Mouse (Mus musculus) cerebellum, adult 18-20 months (tissue): Measurements from ENCODE around the gene Ppp2r5d.

ENCODE experiments used
- DNase-seq, 2 experiments: peaks; one replicate each; pipeline ENCODE4 v3.0.0; 2021

Ppp2r5d gene

DNA sequence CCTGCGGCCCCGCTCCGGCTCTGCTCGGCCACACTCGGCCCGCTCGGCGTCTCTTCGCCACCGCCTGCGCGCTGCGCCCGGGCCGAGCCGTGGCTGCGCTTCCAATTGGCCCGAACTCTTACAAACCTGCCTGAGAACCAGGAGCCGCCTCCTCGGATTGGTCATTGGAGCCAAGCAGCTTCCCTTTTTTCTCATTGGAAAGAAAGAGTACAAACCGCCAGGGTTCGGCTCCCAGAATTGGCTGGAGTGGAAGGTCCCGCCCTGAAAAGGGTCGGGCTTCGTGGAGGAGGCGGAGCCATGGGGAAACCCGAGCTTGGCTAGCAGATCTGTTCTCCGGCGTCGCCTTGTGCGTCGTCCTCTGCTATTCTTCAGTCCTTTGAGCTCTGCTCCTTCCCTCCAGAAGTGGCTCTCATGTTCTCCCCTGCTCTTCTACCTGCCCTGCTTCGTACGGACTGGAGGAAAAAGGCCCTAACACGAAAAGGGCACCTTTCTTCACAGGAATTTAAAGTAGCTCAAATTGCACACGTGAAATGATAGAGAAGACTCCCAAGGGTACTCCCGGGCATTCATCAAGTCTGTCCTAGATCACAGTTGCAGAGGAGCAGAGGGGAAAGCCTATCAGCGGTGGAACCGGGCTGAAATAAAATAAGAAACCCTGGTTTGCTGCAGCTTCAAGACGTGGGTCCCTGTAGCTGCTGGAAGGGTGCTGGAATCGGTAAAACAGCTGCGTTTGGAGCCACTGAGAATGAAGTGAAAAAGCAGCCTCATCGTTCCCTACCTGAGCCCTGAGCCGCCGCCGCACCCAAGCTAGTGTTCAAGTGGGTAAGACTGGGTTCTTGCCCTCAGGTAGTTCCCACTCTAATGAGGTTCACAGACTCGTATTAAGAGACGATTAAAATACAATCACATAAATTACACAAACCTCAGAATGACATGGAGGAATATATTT is at the start of gene Ppp2r5d:
Ppp2r5d (minus strand) TSS at position 225 of the 949 bp plus-strand sequence.
- peak; percentile 93 to 98 for DNase-seq

DNA sequence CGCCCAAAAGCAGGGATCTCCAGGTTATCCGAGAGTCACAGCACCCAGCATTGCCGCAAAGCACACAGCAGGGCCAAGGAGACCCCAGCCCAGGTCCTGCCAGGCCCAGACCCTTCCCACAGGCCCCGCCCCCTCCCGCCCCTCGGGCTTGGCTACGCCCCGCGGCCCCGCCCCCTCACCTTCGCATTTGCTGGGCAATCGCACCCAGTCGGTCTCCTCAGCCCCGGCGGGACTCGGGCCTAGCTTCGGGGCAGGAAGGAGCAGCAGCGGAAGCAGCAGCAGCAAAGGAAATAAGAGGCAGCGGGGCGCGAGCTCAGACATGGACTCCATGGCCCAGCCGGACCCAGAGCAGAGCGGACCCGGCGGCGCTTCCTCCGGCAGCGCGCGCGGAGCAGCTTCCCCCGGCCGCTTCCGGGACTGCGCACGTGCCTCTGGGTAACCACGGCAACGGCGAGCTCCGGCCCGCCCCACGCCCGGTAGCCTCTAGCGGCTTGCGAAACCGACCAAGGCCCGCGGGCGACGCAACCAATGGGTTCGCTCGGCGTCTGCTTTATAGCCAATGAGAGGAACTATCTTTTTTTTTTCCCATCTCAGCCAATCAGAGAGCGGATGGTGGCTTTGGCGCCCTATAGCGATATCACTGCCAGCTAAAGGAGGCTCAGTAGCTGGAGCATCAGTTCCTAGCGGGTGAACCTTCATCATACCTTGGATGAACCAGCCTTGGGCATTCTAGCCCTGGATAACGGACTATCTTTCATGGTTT is 47.1 kb upstream of the Ppp2r5d start, which contains the start of gene Cnpy3:
Cnpy3 (minus strand) TSS at position 421 of the 763 bp plus-strand sequence.
- DNase-seq = peak; percentile 97 to 99

DNA sequence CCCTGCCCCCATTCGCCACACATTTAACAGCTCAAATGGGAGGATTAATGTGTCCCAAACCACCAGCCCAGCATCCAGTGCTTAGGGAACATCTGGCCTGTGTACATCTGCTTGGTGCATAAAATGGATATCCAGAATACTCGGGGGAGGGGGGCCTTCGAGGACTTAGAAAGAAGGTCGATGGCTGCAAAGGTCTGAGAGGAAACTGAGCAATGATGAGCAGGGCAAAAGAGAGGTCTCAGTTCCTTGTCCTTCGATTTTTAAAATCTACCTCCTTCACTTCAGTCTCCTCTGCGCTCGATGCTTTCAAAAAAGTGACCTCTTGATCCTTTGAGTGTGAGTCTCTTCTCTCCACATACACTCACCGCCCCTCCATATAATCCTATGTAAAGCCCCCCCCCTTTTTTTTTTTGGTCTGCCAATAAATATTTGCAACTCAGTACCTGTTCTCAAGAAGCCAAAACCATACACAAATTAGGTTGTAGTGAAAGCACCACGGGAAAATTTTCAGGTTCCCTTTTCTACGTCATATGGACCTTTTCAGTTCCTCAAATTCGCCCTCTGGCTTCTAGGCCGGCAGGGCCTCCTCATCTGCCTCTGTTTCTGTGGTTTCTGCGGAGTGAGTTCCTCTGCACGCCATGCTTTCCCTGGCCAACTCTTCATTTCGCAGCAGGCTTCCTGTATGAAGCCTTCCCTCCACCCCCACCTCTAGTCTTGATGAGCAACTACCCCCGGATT is 46.3 kb upstream of the Ppp2r5d start:
- DNase-seq = no peak

DNA sequence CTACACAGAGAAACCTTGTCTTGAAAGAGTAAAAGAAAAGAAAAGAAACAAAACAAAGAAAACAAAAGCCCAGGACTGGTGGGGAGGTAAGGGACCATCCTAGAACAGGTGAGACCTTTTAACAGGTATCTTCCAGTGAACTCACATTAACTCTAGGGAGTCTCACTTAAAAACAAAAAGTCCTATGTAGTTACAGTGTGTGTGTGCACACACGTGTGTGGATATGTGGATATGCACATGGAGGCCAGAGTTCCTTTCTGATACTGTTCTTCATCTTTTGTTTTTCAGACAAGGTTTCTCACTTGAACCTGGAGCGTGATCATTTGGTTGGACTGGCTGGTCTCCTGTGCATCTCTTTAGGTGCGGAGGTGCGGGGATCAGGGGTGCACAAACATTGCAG is 45.7 kb upstream of the Ppp2r5d start:
- DNase-seq = no peak

DNA sequence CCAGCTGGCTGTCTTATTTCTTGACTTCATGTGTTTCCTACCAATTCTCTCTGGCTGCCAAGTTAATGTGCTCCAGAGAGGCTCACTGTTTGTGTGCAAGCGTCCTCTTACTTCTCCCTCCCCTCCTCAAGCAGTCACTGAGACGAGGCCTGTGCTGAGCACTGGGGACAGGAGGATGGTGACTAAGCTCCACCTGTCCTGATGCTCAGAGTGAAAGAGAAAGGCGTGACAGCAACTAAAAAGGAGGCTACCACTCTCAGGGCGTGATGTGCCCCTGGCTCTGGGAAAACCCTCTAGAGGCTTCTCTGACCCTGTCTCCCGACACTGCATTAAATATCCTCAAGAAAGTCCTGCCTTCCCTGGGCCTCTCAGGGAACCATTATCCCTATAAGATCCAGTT is 44.4 kb upstream of the Ppp2r5d start:
- no peak for DNase-seq

DNA sequence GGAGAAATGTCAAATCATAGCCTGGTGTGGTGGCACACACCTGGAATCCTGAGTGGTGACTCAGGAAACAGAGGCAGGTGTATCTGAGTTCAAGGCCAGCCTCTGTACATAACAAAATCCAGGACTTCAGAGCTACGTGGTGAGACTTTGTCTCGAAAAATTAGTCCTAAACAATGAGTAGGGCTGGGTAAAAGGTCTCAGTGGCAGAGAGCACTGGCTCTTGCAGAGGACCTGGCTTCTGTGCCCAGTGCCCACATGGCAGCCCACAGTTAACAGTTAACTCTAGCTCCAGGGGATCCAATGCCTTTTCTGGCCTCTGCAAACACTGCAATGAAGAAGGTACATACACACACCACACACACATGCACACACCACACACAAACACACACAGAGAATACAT is 42.9 kb upstream of the Ppp2r5d start:
- no peak for DNase-seq

DNA sequence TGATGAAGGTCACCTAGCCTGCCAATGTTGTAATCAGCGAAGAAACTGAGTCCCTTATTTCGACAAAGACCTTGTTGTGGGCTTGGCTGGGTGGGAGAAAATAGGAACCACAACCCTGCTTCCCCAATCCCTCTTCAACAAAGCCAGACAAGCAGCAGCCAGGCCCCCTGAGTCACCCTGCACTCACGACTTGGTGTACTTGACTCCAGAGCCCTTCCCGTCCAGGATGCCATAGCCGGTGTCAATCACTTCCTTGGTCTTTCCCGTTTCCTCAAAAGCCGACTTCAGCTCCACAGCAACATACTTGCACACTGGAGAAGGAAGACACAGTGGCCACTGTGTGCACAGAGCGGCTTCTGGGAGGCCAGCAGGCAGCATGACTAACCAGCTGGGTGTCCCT is 42.3 kb upstream of the Ppp2r5d start:
- no peak for DNase-seq

DNA sequence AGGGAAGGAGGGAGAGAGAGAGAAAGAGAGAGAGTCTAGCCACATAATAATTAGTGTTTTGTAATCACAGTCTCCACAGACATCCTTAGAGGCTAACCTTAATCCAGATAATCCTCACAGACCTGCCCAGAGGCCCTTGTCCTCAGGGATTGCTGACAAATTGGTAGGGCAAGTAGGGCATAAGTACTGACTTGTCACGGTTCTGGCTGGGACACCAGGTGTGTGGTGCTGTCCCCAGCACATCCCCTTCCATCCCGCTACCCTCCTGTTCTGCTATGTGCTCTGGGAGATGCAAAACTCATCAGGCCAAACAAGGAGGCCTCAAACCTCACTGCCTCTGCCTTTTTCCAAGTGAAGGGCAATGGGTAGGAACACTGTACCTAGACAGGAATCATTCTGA is 40.6 kb upstream of the Ppp2r5d start:
- no peak for DNase-seq

DNA sequence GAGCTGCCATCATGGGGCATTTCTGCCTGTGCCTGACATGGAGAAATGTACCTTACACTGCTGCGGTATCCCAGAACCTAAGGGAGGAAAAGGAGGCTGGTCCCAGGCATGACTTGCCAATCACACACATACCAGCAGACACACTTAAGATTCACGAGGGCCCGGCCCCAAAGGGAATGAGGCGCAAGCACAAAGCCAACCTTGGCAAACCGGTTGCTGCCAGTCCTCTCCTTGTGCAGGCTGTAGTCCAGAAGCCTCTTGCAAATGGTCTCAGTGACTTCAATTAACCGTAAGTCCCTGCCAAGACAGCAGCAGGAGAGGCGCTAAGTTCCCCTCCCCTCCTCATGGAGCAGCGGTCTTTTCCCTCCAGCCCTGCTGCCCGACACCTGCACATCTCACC is 38.1 kb upstream of the Ppp2r5d start:
- no peak for DNase-seq

DNA sequence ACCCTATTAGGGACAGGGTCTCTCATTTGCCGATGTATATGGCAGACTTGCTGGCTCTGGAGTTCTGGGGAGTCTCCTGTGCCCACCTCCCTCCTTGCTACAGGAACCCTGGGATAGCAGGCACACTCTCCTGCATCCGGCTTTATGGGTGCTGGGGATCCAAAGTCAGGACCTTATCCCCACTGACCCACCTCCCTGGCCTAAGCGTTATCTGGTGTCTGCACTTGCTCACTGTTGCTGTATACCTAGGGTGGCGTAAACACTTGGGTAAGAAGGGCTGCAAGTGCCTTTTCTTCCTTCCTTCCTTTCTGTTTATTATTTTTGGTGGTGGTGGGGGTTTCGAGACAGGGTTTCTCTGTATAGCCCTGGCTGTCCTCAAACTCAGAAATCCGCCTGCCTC is 36.4 kb upstream of the Ppp2r5d start:
- DNase-seq = no peak

DNA sequence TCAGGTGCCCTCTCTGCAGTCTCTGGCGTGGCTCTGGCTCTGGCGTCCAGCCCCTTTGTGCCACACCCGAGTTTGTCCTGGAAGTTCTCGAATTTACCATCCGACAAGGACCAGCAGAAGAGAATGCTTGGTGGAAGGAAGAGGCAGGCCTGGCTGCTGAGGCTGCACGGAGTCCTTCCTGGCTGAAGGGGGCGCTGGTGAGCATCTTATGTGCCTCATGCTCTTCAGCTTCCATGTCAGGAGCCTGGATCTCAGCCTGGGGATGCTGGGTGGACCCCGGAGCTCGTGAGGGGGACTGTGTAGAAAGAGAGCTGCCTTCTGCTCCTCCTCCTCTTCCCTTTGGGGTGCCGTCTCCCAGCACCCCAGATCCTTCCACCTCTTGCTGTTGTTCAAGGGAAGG is 31.2 kb upstream of the Ppp2r5d start:
- DNase-seq = peak in 1 of 2 experiments; percentile 36

DNA sequence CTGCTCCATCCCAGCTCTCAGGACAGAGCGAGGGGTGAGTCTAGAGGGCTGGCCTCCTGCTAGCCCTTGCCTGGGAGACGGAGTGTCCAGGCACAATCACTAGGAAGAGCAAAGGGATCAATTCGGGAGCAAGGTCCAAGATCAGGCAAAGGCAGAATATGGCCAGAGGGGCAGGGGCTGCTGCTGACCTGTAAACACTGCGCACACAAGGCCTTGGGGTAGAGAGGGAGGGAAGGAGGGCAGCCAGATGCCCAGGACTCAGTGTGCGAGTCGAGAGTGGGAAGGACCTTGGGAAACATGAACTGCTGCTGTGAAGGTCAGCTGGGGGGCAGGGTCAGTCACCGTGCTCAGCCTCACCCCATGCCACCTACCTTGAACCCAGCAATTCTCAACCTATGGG is 30.4 kb upstream of the Ppp2r5d start:
- DNase-seq = no peak

DNA sequence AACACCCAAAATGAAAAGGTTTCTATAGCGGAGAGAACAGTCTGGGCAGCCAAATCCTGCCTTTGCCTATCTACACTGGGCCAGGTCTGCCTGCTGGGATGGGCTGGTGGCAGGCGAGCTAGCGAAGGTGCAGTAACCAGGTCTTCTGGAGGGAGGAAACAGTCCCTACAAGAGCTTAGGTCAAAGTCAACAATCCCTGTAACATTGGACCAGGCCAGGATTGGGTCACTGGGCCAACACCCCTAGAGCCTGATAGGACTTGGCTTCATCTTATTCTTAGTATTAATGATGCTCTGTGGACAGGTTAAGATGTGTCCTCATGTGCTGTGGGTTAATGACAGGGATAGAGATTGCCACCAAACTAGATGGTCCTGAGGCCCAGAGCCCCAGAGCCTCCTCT is 29.1 kb upstream of the Ppp2r5d start:
- no peak for DNase-seq

DNA sequence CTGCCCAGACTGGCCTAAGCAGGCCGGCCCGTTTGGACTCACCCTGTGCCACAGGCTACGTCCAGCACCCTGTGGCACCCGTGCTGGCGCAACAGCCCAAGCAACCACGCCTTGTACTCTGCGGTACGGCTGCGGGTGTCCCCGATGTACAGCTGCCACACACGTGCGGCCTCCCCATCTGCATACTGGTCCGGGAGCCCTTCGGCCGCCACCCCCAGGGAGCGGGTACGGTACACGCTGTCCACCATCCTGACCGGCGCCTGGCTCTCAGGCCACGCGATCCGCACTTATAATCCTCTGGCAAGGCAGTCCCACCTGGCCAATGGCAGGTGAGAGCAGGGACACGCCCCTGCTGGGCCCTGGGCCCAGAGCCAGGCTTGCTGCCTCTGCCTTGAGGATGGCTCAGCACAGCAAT is 24.0 kb upstream of the Ppp2r5d start, which contains the start of gene Gnmt:
Gnmt (minus strand) TSS at position 265 of the 415 bp plus-strand sequence.
- DNase-seq = peak; percentile 87 to 88

DNA sequence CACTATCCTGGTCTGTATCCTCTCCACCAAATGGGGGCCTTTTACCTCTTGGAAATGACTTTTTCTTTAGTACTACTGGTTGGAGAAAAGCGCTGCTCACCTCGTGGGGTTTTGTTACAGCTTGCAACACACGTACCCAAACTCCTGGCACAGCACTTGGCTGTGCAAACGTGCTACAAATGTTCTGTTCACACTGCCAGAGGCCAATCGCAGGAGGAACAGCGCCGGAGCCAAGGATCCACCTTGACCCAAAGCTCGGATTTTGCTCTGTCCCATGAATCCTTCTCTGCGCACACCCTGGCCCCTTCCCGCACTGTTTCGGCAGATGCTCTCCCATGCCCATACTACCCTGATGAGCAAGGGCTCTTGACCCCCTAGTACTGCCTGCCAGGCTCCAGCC is 23.6 kb upstream of the Ppp2r5d start:
- peak in 1 of 2 experiments; percentile 13 for DNase-seq

DNA sequence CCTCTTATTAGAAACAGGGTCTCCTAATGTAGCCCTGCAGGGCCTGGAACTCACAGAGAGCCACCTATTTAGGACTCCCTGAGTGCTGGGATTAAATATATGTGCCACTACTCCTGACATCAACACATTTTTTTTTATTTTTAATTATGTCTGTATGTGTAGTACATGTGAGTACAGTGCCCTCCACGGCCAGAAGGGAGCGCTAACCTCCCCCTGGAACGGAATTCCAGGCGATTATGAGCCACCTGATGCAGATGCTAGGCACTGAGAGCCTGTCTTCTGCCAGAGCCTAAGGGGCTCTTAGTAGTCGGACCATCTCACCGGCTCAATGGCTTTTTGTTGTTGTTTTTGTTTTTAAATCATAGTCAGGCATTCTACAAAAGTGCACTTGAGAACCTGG is 23.1 kb upstream of the Ppp2r5d start:
- DNase-seq = peak; percentile 38 to 48

DNA sequence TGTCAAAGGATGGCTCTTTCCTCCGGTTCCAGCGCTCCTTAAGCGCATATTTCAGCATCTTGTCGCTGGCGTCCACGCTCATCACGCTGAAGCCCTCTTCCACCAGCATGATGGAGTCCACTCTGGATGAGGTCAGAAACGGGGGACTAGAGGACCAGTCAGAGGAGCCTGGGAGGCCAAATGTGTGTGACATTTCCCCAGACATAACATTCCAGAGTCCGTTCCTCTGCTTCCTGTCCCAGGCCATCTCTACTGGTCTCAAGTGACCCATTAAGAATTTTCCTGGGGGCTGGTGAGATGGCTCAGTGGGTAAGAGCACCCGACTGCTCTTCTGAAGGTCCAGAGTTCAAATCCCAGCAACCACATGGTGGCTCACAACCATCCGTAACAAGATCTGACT is 22.4 kb upstream of the Ppp2r5d start:
- DNase-seq = no peak

DNA sequence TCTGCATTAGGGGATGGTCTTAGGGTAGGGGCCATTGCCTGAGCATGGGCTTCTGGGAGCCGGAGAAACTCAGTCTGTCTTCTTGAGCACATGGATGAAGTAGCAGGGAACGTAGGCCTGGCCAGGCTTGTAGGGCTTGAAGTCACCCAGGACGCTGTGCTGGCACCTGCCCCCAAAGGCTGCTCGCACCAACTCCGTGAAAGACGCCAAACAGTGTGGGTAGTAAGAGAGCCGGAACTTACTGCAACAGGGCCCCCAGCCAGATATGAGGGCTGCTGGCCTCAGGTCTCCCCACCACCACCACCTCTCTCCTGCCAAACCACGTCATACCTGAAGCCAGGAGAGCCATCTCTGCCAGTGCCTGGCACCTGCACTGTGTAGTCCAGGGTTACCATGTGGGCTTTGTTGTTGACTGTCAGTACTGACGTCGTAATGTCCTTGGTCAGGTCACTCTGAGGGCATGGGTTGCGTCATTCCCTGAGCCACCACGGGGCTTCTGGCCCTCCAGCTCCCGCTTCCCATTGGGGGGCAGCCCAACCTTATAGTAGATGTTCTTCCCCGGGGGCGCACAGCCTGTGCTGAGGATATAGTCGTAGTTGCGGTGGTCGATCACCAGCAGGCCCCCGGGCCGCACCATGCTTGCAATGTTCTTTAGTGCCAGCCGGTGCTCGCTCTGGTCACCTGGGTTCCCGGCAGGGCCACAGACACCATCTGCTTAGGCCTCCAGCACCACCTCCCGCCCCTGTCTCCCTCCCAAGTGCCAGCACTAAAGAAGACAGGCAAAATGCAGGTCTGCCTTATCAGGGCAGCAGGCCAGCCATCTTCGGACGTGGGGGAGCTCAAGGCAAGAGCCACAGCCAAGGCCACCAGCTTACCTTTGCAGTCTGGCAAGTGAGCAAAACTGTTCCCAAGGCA is 21.1 kb upstream of the Ppp2r5d start:
- DNase-seq = peak; percentile 79 to 86

DNA sequence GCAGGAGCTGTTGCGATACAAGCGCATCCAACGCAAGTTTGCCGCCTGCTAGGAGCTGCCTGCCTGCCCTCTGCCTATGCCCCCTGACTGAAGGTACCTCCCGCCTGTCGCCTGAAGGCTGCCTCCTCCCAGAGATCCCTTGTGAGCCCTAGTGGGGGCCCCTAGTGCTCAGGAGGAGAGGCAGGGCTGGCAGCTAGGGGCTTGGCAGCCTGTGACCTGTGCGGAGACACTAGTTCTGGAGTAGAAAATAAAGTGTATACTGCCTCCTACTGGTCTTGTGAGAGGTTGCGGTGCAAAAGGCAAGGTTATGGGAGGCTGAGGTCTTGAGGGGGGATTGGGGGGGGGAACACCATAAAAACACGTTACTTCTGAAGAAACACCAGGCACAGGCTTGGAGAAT is 20.4 kb upstream of the Ppp2r5d start:
- peak in 1 of 2 experiments; percentile 42 for DNase-seq

DNA sequence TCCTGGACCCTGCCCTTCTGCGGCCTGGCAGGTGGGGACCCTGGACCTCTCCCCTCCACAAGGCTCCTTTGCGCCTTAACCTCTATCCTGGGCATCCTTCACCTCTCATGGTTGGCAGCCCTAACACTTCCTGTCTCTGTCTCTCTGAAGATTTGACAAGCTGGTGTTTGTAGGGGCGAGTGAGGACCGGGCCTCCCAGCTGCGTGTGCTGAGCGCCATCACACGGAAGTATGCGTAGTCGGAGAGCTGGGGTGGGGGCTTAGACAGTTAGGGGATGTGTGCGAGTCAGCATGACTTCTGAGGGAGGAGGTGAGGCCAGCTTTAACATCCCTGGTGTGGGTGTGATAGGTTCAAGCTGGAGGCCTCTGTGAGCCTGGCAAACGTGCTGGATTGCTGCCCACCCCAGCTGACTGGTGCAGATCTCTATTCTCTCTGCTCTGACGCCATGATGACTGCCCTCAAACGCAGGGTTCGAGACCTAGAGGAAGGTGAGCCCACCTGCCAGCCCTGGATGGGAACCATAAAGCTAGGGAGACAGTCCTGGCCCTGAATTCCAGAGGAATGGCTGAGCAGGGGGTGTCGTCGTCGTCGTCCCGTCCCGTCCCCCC is 19.7 kb upstream of the Ppp2r5d start:
- DNase-seq = no peak

DNA sequence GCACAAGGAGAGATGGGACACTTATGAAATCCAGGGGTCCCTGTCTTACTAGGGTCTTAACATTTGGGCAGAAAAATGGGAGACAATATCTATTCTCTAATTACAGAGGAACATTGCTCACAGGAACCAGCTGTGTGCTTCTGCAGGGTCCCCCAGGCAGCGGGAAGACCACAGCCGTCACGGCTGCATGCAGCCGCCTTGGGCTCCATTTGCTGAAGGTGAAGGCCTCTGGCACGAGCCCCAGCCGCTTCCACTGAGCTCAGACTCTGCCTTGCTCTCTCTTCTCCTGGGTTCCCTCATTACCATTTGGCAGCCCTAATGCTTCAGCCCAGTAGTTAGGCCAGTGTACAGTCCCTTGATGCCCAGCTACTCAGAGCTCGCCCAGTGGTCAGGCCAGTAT is 16.2 kb upstream of the Ppp2r5d start:
- no peak for DNase-seq
